Mouse (Mus musculus): ENCODE data around the gene Vti1a. TPM values are rescaled to one million over a fixed set of nuclear protein-coding genes. Genes with fewer than 3 reads are reported as not detected.
A peak's percentile ranks its signal among the peaks of the same experiment; 100 is the strongest.

Gene Vti1a
- polyA plus RNA-seq, 1 experiment = 7.8 TPM

DNA sequence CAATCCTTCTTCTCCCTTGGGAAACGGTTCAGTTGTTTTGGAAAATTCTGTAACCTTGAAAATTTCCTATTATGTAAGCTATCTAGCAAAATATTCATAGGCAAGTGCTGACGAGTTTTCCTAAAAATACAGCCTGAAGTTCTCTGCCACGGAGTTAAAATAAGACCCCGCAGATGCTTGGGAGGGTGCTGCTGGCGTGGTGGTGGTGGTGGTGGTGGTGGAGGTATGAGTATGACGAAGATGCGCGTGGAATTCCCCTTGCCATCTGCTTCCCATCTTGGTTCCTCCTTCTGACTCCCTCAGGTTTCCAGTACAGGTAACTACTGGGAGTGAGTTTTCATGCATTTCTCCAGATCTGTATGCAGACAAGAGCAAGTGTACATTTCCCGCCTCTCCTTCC is 46.5 kb downstream of the Vti1a start:
- WGBS = 94% methylated on average over 9 of the region's 9 CpGs

DNA sequence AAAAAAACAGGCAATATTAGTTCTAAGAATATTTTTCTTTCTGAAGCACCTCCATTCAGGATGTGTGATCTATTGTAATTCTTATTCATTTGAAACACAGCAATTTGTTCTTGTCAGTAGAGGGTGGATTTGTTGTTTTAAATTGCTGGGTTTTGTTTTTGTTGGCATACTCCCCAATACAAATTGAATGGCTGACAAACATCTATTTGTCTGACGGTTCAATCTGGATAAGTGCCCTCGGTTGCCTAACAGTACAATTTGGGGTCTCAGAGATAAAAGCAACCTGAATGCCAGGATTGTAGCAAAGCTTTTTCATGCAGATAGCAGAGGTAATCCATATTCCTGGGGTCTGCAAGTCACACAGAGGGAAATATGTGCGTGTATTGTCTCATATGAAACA is 53.6 kb downstream of the Vti1a start:
- WGBS = 56% methylated on average over 3 of the region's 3 CpGs
- DNase-seq (ENCODE audit: low read depth, low spot score) = no peak

More for the DNA sequence above, 46.5 kb downstream of the Vti1a start:
- no peak for DNase-seq (ENCODE audit: low read depth, low spot score)

DNA sequence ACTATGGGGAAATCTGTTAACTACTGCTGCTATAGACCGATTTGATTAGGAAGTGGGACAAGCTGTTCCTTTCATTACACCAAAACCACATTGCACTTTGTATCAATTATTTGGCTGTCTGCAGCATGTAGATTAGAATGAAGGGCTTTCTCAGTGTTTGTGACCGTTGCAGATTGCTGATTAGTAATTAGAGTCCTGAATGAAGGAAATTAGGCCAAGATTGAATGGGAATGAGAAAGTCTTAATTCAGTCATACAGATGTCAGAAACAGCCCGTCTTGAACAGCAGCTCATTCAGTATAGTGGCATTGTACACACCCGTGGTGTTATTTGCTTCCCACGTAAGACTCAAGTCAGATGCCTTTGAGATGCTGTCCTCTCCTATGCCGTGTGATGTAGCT is 60.2 kb downstream of the Vti1a start:
- DNase-seq (ENCODE audit: low read depth, low spot score) = no peak
- WGBS = 87% methylated on average over 6 of the region's 6 CpGs

DNA sequence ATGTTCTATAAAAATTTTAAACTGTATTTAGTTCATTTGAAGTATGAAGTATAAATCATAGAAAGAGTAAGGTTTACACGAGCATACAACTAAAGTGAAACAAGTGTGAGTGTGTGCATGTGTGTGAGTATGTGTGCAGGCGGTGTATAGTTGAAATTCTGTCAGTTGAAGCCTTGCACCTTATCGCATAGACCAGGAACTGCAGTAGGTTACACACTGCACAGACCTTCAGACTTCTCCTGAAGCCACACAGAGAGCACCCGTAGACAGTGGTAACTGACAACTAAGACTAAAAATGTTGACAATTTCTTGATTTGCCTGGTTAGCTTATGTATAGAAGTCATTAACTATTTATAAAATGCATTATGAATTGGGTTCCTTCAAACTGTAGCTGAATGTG is 61.4 kb downstream of the Vti1a start:
- 94% methylated on average over 4 of the region's 4 CpGs for WGBS
- no peak for DNase-seq (ENCODE audit: low read depth, low spot score)

DNA sequence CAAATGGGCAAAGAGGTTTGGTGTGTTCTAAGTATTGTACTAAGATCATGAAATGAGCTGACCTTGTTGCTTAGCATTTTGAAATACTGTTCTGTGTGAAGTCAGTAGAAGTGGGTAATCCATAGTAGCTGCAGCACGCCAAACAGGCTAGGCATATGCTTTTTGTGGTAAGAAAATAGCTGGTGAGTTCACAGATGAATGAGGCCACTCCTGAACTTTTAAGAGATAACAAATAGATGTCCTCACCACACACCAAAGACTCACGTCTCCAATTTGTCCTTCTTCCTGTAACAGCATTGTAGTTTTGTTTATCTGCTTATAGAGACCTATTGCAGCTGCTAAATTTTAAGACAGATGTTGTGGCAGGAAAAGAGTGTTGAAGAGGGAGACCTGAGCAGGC is 62.8 kb downstream of the Vti1a start:
- DNase-seq (ENCODE audit: low read depth, low spot score) = no peak
- 59% methylated on average over 2 of the region's 2 CpGs for WGBS

DNA sequence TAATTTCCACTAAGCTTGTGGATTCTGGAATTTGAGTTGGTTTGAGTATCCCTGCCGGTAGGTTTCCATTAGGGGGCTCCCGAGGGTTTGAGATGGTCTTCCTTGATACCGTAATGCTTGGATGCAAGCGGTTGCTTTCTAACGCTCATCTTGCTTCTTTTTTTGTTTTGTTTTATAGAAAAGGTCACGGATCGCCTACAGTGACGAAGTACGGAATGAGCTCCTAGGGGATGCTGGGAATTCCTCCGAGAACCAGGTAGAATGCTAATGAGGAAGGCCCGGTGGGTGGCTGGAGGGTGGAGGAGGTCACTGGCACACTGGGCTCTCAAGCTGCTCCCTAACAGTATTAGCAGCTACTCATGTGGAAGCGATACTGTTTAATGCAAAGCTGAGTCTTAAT is 64.7 kb downstream of the Vti1a start:
- DNase-seq (ENCODE audit: low read depth, low spot score) = no peak
- 90% methylated on average over 12 of the region's 12 CpGs for WGBS

DNA sequence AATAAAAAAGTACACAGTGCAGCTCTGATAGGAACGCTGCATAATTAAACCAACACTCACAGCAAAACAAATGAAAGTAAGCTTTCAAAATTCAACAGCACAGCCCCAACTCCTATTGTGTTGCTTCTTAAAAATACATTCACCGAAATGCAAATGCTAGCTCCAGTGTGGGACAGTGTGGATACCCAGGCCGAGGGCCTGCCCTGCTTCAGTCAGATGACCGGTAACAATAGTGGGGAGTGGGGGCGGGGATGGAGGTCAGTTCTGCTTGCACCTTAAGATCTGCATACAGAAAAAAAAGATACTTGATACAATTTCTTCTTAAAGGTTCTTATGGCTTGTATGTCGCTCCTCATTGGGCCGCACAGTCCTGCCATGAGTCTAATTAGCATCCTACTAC is 65.2 kb downstream of the Vti1a start:
- WGBS = 95% methylated on average over 7 of the region's 7 CpGs

DNA sequence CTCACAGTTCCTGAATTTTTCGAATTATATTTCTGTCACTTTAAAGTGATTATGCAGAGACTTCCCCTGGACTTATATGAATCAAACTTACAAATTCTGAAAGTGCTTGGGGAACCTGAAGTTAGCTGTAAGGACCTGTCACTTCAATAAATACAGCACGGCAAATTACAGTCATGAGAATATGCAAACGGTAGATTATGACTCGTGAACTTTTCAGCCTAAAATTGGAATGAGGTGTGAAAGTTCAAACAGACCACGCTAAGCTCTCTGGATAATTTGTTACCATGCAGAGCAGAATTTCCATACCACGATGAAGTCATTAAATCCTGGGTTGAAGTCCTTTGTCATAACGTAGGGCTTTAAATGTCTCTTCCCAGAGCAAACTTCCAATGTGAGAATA is 66.7 kb downstream of the Vti1a start:
- 64% methylated on average over 7 of the region's 7 CpGs for WGBS
- no peak for DNase-seq (ENCODE audit: low read depth, low spot score)

More for the DNA sequence above, 65.2 kb downstream of the Vti1a start:
- DNase-seq (ENCODE audit: low read depth, low spot score) = no peak

DNA sequence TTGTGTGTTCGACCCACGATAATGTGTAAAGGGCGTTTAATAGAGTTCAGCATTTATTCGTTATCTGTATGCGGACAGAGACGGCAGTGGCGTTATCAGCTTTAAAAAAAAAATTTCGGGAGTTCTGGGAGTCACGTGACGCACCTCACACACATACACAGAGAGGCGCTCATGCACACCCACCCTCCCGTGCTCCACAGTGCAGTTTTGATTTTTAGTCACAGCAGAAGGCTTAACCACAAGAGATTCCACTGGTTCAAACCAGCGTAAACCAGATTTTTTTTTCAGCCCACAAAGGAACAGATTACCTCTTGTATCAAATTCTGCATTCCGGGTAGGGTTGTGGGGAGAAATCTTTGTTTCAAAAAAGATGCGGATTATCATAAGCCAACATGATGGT is 68.5 kb downstream of the Vti1a start:
- DNase-seq (ENCODE audit: low read depth, low spot score) = no peak
- 97% methylated on average over 15 of the region's 15 CpGs for WGBS

DNA sequence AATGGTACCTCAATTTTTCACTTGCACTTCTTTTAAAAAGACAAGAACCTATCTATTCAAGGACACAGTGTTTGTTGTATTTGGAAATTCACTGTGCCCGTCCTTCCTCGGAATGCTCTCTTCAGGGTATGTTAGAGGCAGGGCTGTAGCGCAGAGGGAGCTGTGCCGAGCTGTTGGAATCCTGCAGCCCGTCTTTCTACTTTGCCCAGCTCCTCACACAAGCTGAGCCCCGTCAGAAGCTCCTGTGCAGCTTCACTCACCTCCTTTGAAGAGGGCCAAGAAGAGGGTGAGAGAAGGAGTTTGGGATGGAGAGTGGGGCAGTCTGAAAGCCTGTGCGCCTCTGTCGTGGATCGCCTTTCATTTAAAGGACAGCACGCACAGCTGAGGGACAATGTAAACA is 72.9 kb downstream of the Vti1a start:
- 69% methylated on average over 10 of the region's 10 CpGs for WGBS
- DNase-seq (ENCODE audit: low read depth, low spot score) = no peak

DNA sequence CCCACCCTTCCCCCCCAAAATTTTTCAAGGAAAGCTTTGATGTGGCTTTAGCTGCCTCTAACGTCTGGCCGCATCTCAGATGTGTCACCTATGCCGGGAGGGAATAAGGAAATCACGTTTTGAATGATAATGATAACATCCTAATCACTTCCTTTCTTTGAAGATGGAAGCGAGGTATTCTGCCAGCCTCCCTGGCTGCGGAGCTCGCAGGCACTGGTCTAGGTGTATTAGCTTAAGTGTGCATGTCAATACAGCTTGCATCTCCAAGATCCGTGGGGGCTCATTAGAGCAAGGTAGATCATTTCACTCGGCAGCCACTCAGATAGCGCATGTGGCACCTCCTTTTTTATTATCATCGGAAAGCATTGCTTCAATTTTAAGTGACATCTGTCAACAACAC is 74.2 kb downstream of the Vti1a start:
- no peak for DNase-seq (ENCODE audit: low read depth, low spot score)
- WGBS = 86% methylated on average over 11 of the region's 11 CpGs

DNA sequence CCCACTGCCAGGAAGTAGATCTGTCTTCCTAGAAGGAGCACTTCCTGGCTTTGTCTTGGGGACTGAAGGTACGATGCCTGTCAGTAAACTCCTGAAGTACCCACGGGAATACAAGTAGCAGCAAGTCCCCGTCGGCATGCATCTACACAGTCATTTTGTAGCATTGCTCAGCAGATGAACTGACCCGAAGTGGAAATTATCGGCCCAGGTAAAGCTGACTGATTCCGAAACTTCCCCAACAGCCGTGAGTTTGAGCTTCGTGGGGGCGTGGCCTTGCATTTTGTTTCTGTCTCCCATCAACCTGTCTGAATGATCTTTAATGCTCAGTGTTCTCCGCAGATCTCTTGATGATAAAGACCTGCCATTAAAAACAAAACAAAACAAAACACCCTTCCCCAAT is 85.5 kb downstream of the Vti1a start:
- WGBS = 88% methylated on average over 11 of the region's 11 CpGs
- no peak for DNase-seq (ENCODE audit: low read depth, low spot score)

DNA sequence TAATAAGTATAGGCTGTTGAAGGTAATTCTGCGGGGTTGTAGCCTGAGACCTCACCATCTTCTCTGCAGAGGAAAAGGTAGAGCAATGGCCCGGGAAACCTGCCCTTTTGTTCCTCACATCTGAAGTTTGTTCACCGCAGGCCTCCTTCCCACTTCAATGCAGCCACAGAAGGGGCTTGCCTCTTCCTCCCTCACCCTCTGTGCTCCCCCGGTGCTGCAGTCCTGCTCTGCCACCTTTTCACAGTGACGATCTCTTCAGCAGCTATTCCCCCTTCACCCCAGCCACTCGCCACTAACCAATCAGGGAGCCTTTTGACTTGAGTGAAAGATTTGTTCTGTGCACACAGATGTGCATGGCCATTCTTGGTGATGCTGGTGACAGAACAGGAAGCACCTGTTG is 92.4 kb downstream of the Vti1a start:
- WGBS = 76% methylated on average over 6 of the region's 6 CpGs
- no peak for DNase-seq (ENCODE audit: low read depth, low spot score)

DNA sequence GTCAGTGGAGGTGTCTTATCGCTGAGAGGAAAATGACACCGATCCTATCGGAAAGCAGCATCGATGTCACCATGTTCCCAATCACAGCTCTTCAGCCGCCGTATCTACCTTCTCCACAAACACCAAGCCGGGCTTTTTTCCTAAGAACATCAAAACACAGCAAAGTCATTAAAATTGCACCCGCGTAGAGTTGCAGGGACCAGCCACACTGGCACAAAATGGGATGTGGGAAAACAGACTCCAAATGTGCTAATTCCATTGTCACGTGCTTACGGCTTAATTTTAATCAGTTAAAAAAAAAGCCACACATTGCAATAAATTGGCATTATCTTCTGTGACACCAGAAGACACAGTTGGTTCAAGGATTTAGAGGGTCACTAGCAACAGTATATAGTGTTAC is 95.3 kb downstream of the Vti1a start:
- 94% methylated on average over 11 of the region's 11 CpGs for WGBS
- DNase-seq (ENCODE audit: low read depth, low spot score) = no peak

DNA sequence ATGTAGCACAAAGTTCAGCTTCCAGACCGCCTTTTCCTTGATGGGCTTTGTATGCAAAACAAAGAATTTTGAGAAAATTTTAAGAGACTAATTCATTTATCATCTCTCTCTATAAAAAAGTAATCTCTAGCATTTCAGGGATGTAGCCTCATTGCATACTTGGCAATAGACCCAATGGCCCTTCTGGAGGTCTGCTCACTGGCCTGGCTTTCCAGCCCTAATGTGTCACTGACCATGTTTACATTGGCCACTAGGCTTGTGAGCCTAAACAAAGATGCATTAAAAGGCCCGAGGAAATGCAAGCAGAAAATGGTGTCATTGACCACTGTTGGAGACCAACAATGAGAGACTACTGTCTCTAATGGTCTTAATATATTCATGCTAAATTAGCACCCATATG is 95.8 kb downstream of the Vti1a start:
- DNase-seq (ENCODE audit: low read depth, low spot score) = no peak
- WGBS = 55% methylated on average over 2 of the region's 2 CpGs

DNA sequence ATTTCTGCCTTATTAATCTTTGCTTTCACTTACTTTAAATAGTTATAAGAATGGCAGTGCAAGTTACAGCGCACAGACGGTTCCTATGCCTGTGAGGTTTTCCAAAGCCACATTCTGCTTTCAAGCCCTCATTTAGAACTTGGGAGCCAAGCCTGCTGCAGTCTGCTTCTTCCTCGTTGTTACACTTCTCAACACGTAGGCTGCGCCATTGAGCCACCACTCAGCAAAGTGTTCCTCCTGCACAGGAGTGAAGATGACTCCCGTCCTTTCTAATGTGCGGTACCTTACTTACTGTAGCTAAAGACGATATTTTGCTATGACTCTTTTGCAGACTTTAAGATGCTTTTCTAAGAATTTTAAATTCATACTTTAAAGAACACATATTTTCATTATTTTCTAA is 98.0 kb downstream of the Vti1a start:
- 40% methylated on average over 8 of the region's 8 CpGs for WGBS
- peak; percentile 44 for DNase-seq (ENCODE audit: low read depth, low spot score)

DNA sequence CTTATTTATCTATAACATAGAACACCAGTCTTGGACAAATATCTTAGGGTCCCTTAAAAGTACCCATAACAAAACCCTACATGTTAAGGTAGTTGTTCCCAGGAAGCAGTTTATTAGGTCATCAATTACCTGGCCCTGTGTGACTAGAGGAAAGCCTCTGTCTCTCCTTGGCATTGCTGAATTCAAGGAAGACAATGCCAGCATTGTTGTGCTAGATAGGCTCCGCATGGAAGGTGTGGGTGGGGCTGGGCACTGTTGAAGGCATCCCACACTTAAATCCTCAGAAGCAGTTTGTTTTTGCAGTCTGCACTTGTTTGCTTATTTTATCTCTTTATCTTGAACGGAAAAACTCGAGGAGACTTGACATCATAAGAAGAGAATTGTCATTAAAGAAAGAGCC is 102.7 kb downstream of the Vti1a start:
- DNase-seq (ENCODE audit: low read depth, low spot score) = no peak
- 23% methylated on average over 3 of the region's 3 CpGs for WGBS

DNA sequence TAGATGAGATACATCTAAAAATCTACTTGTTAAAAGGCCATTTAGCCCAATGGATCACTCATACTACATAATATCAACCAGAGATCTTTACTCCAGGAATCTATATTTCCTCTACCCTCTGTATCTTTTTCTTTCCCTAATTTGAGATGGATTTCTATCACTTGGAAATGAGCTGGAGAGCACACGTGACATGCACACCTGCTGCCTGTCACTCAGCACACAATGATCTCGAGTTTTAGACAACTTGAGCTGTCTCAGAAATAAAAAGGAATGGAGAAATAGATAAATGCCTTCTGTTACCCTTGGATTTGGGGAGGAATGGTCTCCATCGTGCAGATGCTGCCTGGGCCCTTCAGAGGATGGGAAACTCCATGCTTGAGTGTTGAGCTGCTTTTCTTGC is 103.9 kb downstream of the Vti1a start:
- DNase-seq (ENCODE audit: low read depth, low spot score) = no peak
- 89% methylated on average over 3 of the region's 3 CpGs for WGBS

DNA sequence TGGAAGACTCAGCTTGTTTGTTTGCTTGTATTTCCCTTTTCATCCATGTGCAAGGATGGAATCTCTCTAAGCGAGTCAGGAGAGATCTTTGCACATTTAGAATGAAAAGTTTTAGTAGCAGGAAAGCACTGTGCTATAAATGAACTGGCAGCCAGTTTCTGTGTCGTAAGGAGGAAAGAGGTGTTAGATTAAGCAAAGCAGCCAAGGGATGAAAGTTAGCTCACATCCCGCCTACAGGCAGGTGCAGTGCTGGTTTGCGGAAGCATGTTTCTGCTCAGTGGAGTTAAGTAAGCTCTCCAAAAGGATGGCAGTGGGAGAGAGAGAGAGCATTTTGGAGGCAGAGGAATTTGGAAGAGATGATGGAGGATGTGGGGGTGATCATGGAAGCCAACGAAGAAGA is 105.7 kb downstream of the Vti1a start:
- no peak for DNase-seq (ENCODE audit: low read depth, low spot score)
- WGBS = 94% methylated on average over 5 of the region's 5 CpGs

DNA sequence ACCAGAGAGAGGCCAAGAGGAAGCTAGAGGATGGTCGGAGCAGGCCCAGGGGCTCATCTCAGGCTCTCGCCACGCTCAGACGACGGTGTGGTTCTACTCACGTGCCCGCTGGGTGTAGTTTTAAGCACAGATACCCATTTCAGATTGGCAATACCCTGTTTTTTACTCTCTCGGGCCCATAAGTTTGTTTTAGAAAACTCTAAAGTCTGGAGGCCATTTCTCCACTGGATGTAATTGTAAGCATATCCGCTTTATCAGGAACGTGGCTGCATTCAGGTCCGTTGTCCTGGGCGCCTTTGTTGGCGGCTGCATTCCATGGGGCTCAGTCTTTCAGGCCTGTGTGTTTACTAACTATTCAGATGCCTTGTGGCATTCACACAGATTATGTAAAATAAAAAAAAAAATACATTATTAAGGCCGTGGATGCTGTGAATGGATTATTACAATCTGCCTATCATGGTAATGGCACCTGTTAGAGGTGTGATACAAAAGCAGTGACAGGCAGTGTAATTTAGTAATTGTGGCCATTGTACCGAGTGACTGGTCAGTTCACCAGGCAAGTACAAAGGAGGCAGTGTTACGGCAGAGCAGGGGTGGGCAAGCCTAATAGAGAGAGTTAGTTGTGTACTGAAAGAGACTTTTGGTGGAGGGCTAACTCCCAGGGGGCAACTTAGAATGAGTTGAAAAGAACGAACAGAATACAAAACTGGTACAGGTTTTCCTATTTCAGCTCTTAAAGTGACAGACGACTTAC is 106.4 kb downstream of the Vti1a start:
- 95% methylated on average over 18 of the region's 18 CpGs for WGBS
- no peak for DNase-seq (ENCODE audit: low read depth, low spot score)

DNA sequence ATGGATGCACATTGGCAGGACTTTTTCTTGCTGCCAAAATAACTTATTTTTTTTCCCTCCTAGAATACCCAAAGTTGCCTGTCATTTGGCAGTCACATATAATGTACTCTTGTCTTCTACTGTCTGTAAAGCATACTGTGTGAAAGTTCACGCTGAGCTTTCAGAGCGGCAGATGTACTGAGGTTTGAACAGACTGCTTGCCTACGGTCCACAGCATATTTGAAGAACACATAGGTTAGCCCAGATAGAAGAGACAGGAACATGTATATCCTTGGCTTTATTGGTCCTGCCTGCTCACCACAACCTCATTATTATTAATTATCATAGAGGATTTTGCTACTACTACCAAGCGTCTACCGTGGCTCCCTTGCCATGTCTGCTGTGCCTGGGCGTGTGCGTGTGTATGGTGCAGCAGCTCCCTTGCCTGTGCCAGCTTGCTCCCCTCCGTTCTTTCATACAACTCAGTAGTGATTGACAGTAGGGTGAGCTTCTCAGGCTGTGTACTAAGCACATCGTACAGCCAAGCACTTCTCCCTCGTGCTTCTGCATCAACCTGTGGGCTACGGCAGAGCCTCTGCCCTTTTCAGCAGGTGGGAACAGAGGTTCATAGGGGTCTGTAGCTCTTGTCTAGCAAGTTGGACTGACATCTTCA is 107.1 kb downstream of the Vti1a start:
- no peak for DNase-seq (ENCODE audit: low read depth, low spot score)
- WGBS = 88% methylated on average over 11 of the region's 11 CpGs

DNA sequence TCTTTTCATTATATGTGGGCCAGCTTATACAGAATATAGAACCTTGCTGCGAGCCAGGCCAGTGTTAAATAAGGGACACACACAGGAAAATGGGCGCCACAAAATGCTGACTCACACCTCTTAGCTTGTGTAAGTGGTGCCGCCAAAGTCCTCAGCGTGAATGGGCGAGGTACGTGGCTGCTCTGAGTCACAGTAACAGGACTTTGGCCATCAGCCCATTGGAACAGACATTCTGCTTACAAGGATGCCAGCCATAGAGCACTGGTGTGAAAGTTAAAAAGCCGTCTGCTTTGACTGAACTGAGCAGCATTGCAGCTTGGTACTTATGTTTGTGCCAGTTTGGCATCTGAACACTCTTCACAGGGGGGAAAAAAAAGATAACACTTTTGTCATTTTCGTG is 107.9 kb downstream of the Vti1a start:
- 10% methylated on average over 8 of the region's 8 CpGs for WGBS
- peak; percentile 82 for DNase-seq (ENCODE audit: low read depth, low spot score)
